Mouse (Mus musculus): ENCODE results near the gene Pfn3. TPM values are rescaled to one million over a fixed set of nuclear protein-coding genes. Genes with fewer than 3 reads are reported as not detected.
A peak's percentile ranks its signal among the peaks of the same experiment; 100 is the strongest.

The Pfn3 gene
- total and polyA plus RNA-seq, 3 experiments = not detected

GRCm38 (mm10) chr13:55404853-55405782 lies 9.9 kb downstream of the Pfn3 start (continued):
- TF ChIP-seq NRF1 (IDR thresholded peaks at IDR 0.05; ENCODE audit: low read depth, low read length) (peak; percentile 25; the same call in 1 of the 2 replicates), ELF1 (IDR thresholded peaks at IDR 0.05; ENCODE audit: low read depth, low read length) (peak; percentile 28; the same call in 1 of the 2 replicates), RCOR1 (conservative IDR thresholded peaks at IDR 0.05; ENCODE audit: low read depth, low read length) (no peak), USF1 (IDR thresholded peaks at IDR 0.05; ENCODE audit: low read depth, low read length) (no peak), SIN3A (IDR thresholded peaks at IDR 0.05; ENCODE audit: low read length) (0 out of 2 replicates have a peak, but pooled peaks have one; percentile 52), CTCF (conservative IDR thresholded peaks at IDR 0.05 in 1 of 2, IDR thresholded peaks at IDR 0.05 in 1 of 2; ENCODE audit: low read depth in 2 of 2, low read length in 2 of 2) (peak; percentile 91 to 97), ZNF384 (IDR thresholded peaks at IDR 0.05; ENCODE audit: low read depth, low read length) (peak; percentile 93)

GRCm38 (mm10) chr13:55403935-55404852 lies 10.8 kb downstream of the Pfn3 start:
- in situ Hi-C loops (cut with MboI; ENCODE audit: low pct_ligation_motif_present, low pct_unique_long_range_greater_than_20kb, low sequenced_read_pairs) = no loop called here
- H3K36me3 ChIP-seq (replicated peaks in 1 of 2; ENCODE audit: control insufficient read depth in 1 of 2, insufficient read depth in 1 of 2, low read length in 1 of 2) = no peaks in the 10 kb centered on the region
- peak; percentile 48; the same call in 1 of the 2 replicates for TF ChIP-seq TCF12 (IDR thresholded peaks at IDR 0.05; ENCODE audit: low read depth, low read length)
- no peak; the same call in 1 of the 2 replicates for TF ChIP-seq CHD1 (IDR thresholded peaks at IDR 0.05; ENCODE audit: low read depth, low read length)
- TF ChIP-seq BHLHE40 (IDR thresholded peaks at IDR 0.05; ENCODE audit: low read depth, low read length) = peak; percentile 57
- TF ChIP-seq IRF4 (IDR thresholded peaks at IDR 0.05; ENCODE audit: low read depth, low read length) = peak; percentile 55; the same call in 1 of the 2 replicates
- peak; percentile 72; the same call in 1 of the 2 replicates for TF ChIP-seq MEF2A (IDR thresholded peaks at IDR 0.05; ENCODE audit: borderline replicate concordance, low read depth, low read length)
- peak; percentile 52; the same call in 1 of the 2 replicates for TF ChIP-seq ETS1 (conservative IDR thresholded peaks at IDR 0.05; ENCODE audit: low read depth, low read length)
- no peak for TF ChIP-seq UBTF (IDR thresholded peaks at IDR 0.05; ENCODE audit: low read depth, low read length)
- TF ChIP-seq ELF1 (IDR thresholded peaks at IDR 0.05; ENCODE audit: low read depth, low read length) = peak; percentile 24; the same call in 1 of the 2 replicates
- 0 out of 2 replicates have a peak, but pooled peaks have one; percentile 22 for TF ChIP-seq TBP (conservative IDR thresholded peaks at IDR 0.05; ENCODE audit: low read depth, low read length)
- H3K9ac ChIP-seq (ENCODE audit: insufficient read depth, low read depth) = no peak overlapping the region
- peaks cover 9 to 30% of the 10 kb centered on the region in 2 experiments for H3K4me1 ChIP-seq (ENCODE audit: control insufficient read depth in 1 of 2, insufficient read depth in 2 of 2)
- dilution Hi-C loops (cut with MboI; ENCODE audit: extremely low pct_ligation_motif_present, extremely low pct_unique_long_range_greater_than_20kb, low sequenced_read_pairs) = no loop called here
- no peak overlapping the region for H3K4me2 ChIP-seq (ENCODE audit: insufficient read depth, low read depth, poor library complexity, severe bottlenecking)
- DNase-seq (ENCODE audit: extremely low read depth) = peak; percentile 50
- H3K27me3 ChIP-seq (replicated peaks) = peaks cover 61% of the 10 kb centered on the region
- no peaks in the 10 kb centered on the region for H3K79me2 ChIP-seq (replicated peaks; ENCODE audit: control insufficient read depth, extremely low read depth, insufficient read depth, poor library complexity, severe bottlenecking)
- H3K27ac ChIP-seq (ENCODE audit: insufficient read depth, low read depth) = no peak overlapping the region
- H3K9me3 ChIP-seq (replicated peaks; ENCODE audit: low read length) = no peaks in the 10 kb centered on the region
- H3K4me3 ChIP-seq (replicated peaks in 1 of 3; ENCODE audit: low read depth in 2 of 3, low read length in 2 of 3, poor library complexity in 1 of 3) = no peak overlapping the region

Data from CH12.LX (cell line).